Mouse (Mus musculus) ovary, postnatal 36 days (tissue): ENCODE data around the gene Tnfrsf4.

Experiments used
- DNase-seq: peaks from one replicate; pipeline ENCODE4 v3.0.0; 2022; ENCODE audit warnings: low spot score, mixed read lengths

The Tnfrsf4 gene

DNA sequence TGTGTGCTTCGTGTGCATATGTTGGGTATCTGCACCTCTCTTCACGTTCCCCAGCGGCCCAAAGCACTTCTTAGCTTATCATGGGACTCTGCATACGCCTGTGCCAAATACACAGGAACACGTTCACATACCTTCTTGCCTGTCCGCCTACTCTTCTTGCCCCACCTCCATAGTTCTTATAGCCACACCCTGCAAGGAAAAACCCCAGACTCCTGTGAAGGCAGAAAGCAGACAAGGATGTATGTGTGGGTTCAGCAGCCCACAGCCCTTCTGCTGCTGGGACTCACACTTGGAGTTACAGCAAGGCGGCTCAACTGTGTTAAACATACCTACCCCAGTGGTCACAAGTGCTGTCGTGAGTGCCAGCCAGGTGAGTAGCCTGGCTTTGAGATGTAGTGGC, at the start of gene Tnfrsf4:
Gene Tnfrsf4, plus strand, starts transcription at position 207 of the 400 bp plus-strand sequence.
- DNase-seq: no peak

DNA sequence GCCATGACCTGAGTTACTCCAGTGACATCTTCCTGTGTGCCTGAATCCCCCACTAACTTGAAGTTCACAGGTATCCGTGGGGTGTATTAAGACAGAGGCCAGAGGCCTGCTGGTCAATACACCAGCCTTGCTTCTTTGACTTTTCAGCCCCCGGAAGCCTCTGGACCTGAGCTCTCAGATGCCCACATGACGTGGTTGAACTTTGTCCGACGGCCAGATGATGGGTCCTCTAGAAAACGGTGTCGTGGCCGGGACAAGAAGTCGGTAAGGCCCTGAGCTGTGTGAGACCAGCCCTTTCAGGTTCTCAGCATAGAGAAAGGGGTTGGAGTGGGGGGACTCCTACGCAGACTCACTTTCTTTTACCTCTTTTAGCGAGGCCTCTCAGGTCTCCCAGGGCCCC, 49.2 kb upstream of the Tnfrsf4 start:
- DNase-seq: no peak

GRCm38 (mm10) chr4:155969043-155969653, 44.5 kb upstream of the Tnfrsf4 start:
- DNase-seq: no peak

DNA sequence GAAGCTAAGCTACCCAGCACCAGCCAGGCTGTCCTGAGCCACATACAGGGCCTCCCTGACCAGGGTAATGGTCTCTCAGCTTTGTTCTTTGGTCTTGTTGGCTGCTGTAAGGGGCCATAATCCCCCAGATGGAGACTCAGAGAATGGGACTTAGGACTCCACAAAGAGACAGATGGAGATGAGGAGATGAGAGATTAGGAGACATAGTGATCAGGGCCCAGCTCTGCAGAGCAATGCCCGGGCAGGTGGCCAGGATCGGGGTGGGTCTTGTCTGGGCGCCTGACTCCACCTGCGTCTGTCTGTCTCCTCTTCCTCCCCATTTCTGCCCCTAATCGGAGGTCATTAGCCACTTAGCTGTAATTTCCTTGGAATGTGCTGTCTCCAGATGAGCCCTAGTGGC, 43.4 kb upstream of the Tnfrsf4 start:
- no peak for DNase-seq

- DNase-seq: no peak
Measured at GRCm38 (mm10) chr4:155972651-155973050, 41.0 kb upstream of the Tnfrsf4 start.

DNA sequence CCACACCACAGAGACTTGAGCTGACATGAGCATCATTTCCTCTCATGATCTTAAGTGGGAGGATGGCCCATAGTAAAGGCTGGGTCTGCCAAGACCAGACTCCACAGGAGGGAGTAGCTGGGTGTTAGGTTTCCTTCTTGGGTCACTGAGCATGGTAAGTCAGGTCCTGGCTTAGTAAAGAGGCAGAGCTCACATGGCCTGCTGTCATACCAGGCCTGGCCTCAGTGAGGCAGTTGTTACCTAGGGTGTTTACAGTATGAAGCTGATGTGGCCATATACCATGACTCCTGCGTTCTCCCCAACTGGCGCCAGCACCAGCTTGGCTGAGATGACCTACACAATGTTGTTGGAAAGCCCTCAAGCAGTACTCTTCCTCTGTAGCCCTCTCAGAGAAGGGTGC, 40.4 kb upstream of the Tnfrsf4 start:
- no peak for DNase-seq

- DNase-seq: no peak
Measured at GRCm38 (mm10) chr4:155981436-155982082, 32.1 kb upstream of the Tnfrsf4 start.

- no peak for DNase-seq
Measured at GRCm38 (mm10) chr4:155983788-155984187, 29.9 kb upstream of the Tnfrsf4 start.

- no peak for DNase-seq
Measured at GRCm38 (mm10) chr4:155991211-155991907, 22.3 kb upstream of the Tnfrsf4 start.

DNA sequence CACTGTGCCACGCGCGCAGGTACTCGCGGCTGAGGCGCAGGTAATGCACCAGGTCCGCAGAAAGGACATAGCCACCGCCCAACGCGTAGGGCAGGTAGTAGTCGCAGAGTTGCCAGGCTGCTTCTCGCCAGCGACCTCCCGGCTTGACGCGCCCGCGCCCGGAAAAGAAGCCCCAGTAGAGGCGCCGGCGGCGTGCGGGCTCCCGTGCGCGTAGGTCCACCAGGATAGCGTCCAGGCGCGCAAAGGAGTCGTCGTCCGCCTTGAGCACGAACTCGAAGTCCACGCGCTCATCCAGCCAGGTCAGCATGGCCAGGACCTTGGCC, 21.8 kb upstream of the Tnfrsf4 start:
- no peak for DNase-seq

DNA sequence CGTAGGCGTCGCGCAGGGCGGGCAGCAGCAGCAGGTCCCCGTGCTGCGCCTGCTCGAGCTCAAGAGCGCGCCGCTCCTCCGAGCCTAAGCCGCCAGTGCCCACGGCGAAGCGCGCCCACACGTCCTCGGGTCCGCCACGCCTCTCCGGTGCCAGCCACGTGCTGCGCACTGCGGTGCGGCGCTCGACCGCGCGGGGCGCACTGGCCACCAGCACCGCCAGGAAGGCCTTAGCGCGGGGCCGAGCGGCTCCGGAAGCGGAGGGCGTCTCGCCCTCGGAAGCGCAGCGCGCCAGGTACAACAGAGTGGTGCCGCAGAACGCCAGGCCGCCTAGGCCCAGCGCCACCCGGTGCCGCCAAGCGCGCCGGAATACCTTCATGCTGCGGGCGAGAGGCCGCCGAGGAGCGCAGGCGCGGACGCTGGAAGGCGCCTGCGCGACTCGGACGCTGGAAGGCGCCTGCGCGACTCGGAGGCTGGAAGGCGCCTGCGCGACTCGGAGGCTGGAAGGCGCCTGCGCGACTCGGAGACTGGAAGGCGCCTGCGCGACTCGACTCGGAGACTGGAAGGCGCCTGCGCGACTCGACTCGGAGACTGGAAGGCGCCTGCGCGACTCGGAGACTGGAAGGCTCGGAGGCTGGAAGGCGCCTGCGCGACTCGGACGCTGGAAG, 21.3 kb upstream of the Tnfrsf4 start, which contains the start of the genes B3galt6 and Sdf4:
Gene B3galt6, minus strand, starts transcription at position 409 of the 665 bp plus-strand sequence.
Gene Sdf4, plus strand, starts transcription at position 632 of the 665 bp plus-strand sequence.
- DNase-seq: peak; percentile 92

DNA sequence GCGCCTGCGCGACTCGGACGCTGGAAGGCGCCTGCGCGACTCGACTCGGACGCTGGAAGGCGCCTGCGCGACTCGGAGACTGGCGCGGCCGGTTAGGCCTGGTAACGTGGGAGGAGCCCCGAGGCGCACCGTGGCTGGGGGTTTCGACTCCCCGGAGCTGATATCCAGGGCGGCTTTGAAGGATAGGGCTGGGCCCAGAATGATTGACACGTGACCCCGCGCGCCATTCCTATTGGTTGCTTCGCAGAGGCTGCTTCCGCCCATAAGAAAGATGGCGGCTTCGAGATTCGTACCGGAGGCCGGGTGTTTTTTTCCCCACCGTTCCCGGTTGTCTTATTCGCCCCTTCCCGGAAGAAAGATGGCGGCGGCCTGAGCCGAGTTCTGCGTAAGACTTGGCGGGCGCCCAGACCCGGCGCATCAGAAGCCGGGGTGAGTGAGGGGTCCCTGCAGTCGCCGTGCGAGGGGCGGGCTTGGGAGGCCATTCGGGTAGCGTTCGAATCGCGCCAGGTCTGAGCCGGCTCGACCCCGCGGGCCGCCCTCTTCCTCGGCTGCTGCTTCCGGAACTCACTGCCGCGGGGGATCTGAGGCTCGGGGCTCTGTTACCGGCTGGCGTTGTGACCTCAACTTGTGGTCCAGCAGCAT, 20.6 kb upstream of the Tnfrsf4 start:
- no peak for DNase-seq

DNA sequence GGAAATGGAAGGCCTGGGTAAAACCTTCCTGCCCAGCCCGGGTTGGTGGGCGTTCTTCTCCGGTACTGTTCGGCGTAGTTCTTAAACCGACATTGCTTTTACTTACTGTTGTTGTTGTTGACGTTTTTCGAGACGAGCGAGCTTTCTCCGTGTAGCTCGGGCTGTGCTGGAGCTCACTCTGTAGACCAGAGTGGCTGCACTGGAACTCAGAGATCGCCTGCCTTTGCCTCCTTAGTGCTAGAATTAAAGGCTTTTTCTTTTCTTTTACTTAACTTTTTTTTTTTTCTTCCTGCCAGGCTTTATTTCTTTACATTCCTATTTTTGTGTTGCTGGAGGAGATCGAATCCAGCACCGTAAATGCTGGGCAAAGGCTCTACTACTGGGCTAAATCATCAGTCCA, 20.0 kb upstream of the Tnfrsf4 start:
- DNase-seq: no peak

DNA sequence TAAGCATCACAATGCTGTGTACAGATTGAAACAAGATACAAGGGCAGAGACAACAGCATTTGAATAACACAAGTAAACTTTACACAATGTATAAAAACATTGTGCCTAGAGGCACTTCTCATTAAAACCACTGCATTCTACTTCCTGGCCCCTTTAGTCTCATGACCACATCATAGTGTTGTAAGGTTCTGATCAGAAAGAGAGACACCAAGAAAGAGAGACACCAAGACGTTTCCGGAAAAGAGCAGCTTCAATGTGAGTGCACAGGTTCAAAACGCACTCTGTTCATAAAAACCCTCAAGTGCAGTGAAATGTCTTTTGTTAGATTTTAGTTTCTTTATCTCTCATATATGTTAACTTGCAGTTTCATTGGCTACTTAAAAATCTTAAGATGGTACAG, 9.5 kb upstream of the Tnfrsf4 start:
- no peak for DNase-seq

DNA sequence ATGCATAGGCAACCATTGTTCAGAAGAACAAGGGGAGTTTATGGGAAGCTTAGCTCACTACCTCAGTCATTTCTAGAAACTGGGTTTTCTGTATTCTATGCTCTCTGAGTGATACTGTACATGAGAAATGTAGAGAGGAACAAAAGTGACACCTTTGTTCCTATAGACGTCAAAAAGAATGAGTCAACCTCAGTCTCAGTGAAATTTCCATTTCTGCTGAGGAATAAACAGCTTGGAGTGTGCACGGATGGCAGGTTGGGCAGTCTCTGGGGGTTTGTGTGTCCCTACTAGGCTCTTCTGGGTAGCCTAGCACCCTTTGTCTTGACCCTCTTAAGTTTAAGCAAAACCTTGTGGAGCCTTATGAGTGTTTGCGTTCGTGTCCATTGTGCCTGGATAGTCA, 5.3 kb upstream of the Tnfrsf4 start:
- no peak for DNase-seq

DNA sequence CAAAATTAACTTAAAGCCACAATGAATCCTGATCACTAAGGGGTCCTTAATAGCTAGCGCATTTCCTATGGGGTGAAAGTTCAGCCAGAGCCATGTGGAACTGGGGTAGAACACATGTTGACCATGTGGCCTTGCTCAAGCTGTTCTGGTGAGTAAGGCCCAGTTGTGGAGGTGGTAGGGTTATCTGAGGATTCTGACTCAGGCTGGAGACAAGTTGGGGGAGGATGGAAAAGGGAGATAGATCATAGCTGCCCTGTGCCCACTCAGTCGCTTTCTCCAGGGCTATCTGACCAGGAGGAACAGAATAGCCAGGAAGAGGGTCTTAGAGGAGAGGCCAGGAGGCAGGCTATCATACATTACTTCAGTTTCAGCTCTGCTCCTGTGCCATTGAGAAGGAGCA, 793 bp downstream of the Tnfrsf4 start:
- DNase-seq: no peak

DNA sequence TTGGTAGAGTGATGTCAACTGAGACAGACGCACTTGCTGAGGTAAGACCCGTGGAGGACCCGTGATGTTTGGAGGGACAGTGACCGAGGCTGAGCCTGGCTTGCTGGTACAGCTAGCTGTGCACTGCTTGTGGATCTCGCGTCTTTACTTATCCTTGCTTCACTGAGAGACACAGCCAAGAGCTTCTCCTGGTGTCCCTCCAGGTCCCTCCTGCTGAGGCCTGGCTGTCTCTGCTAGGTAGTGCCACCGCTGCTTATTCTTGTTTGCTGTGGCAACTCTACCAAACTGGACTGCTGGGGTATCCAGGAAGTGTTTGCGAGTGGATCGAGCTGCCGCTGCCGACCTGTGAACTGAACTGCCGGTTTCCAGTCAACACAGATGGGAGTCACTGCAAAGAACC, 6.1 kb downstream of the Tnfrsf4 start:
- DNase-seq: no peak

DNA sequence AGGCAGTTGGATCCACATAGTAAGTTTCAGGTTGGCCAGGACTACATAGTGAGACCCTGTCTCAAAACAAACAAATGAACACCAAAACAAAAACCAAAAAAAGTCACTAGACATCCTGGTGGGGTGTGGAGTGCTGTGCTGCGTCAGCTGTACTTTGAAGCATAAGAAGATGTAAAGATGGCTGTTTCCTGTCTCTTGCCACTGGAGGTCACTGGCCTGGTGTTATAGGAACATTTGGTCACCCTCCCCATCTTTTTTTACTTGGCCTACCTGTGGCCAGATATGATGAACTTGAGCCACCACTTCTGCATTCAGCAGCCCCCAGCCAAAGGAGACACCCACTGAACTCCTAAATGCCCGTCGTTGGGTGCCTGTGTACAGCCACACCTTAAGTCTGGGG, 7.7 kb downstream of the Tnfrsf4 start:
- no peak for DNase-seq

DNA sequence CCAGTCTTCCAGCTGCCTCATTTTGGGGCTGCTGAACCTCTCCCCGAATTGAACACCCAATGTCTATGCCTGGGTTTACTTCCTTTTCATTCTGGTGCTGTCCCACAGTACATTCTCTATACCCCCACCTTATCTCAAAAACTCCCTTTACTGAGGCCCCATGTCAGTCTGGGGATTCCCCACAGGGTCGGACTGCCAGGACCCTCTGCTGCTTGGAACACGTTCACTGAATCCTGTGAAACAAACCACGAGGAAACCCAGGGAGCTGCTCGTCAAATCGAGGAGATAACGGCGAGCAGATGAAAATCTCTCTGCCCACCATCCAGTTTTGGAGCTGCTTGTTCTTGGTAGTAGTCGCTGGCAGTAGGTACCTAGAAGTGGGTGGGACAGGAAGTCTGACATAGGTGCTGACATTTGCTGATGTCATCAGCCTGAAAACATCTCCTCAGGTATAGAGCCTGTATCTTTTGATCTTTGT, 8.3 kb downstream of the Tnfrsf4 start:
- DNase-seq: no peak

DNA sequence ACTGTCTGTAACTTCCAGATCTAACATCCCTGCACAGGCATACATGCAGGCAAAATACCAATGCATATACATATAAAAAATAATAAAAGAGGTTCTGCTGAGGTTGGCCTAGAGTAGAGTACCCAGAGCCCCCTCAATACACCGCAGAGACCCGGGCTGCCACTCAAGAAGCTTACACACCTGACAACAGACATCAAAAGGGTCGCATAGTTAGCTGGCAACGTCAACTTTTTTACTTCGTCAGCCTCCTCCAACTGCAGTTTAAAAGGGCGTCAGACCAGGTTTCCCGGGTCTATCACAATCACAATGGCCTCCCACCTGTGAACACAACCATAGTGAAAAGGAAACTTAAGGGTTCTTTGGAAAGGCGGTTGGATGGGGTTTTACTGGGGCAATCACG, 9.9 kb downstream of the Tnfrsf4 start:
- DNase-seq: no peak

DNA sequence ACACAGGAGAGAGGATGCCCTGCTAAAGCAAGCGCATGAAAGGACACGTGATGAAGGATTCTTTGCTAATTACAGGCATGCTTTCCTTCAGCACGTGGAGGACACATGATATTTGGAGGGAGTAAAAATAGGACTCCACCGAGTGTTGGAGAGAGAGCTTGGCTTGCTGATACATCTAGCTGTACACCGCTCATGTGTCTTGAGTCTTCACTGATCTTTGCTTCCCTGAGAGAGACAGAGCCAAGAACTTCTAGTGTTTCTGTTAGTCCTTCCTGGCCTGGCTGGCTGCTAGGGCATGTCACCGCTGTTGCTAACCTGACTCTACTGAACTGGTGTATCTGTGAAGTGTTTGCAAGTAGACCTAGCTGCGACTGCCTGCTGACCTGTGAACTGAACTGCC, 10.5 kb downstream of the Tnfrsf4 start:
- no peak for DNase-seq

DNA sequence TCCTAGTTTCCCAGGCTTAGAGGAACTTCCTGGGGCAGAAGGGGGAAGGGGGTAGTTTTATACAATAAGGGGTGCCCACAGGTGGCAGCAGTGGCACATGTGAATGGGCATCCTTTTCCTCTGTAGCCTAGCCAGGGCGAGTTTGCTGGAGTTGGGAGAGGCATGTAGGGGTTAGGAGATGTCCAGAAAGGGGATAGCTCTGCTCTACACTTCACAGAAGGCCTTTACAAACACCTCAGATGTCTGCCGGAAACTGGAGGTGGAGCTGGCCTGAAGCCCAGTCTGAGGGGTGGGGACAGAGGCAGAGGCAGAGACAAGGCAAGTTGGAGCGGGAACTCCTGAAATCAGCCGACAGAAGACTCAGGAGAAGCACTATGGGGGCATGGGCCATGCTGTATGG, 12.4 kb downstream of the Tnfrsf4 start, which contains the start of gene Tnfrsf18:
Gene Tnfrsf18, plus strand, starts transcription at position 152 of the 400 bp plus-strand sequence.
- DNase-seq: no peak
